Mouse (Mus musculus): ENCODE results near the gene Park7. TPM values are rescaled to one million over a fixed set of nuclear protein-coding genes. Genes with fewer than 3 reads are reported as not detected.
"Not testable (repeated sequence)": the region's sequence is repeated elsewhere in the genome, so short reads cannot be mapped to it uniquely, and the experiment has no call there.

Park7 gene
- polyA plus RNA-seq, 1 experiment from 2014 or later: 367 TPM

GRCm38 (mm10) chr4:150917336-150918027 is 3.2 kb upstream of the Park7 start:
- no peak overlapping the region for H3K9ac ChIP-seq (ENCODE audit: low read length)
- H3K9me3 ChIP-seq (replicated peaks; ENCODE audit: control insufficient read depth, low read length): no peaks in the 10 kb centered on the region
- H3K27me3 ChIP-seq (ENCODE audit: control insufficient read depth, insufficient read depth, low read length): no peaks in the 10 kb centered on the region
- H3K4me2 ChIP-seq (ENCODE audit: low read depth, low read length): no peak overlapping the region
- no peak for ATAC-seq (replicated peaks; ENCODE audit: extremely low read depth, insufficient read depth, low FRiP score)
- peaks cover 16% of the 10 kb centered on the region for H3K4me1 ChIP-seq (ENCODE audit: control insufficient read depth, insufficient read depth, low read length)
- H3K36me3 ChIP-seq (ENCODE audit: control insufficient read depth, insufficient read depth): no peaks in the 10 kb centered on the region
- H3K27ac ChIP-seq (ENCODE audit: low read length): no peak overlapping the region
- 54% methylated on average over 8 of the region's 8 CpGs for WGBS
- no peak overlapping the region for H3K4me3 ChIP-seq (ENCODE audit: low read length)

DNA sequence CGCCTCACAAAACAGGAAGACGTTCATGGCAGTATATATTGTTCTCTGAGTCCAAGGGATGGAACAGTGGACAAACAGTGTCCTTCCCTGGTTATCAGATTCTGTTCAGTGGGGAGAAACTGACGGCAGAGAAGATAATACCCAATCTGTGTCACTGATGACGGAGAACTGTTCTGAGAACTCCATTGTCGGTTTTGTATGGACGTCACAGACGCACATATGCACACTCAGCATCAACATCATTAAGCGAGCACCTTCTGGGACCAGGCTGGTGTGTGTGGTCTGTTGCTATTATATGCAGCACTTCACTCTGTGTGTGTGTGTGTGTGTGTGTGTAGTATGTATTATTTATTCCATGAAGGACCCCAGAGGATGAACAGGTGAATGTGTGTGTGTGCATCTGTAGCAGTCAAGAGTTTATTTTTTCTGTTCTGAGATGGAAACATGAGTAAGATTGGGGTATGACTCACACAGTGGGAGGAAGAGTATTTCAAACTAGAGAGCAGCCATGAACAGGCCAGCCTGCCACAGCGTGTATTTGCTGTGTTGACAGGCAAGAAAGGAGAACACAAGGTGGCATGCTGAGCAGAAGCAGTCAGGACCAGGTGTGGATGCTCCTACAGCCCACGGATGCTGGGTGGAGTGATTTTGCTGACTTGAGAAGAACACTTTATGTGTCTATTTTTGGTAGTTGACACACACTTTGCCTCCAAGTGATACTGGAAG is 1.1 kb upstream of the Park7 start:
- peak overlapping the region; percentile 90 for H3K9ac ChIP-seq (ENCODE audit: low read length)
- H3K4me2 ChIP-seq (ENCODE audit: low read depth, low read length): peak overlapping the region; percentile 87
- H3K27me3 ChIP-seq (ENCODE audit: control insufficient read depth, insufficient read depth, low read length): no peaks in the 10 kb centered on the region
- ATAC-seq (replicated peaks; ENCODE audit: extremely low read depth, insufficient read depth, low FRiP score): no peak
- H3K4me1 ChIP-seq (ENCODE audit: control insufficient read depth, insufficient read depth, low read length): peaks cover 16% of the 10 kb centered on the region
- peak overlapping the region; percentile 94 for H3K27ac ChIP-seq (ENCODE audit: low read length)
- H3K4me3 ChIP-seq (ENCODE audit: low read length): peak overlapping the region; percentile 83
- 46% methylated on average over 10 of the region's 10 CpGs for WGBS
- no peaks in the 10 kb centered on the region for H3K9me3 ChIP-seq (replicated peaks; ENCODE audit: control insufficient read depth, low read length)
- H3K36me3 ChIP-seq (ENCODE audit: control insufficient read depth, insufficient read depth): no peaks in the 10 kb centered on the region

- H3K4me2 ChIP-seq (ENCODE audit: low read depth, low read length): peak overlapping the region; percentile 87
- peak overlapping the region; percentile 92 for H3K27ac ChIP-seq (ENCODE audit: low read length)
- H3K9ac ChIP-seq (ENCODE audit: low read length): peak overlapping the region; percentile 90
- no peaks in the 10 kb centered on the region for H3K9me3 ChIP-seq (replicated peaks; ENCODE audit: control insufficient read depth, low read length)
- ATAC-seq (replicated peaks; ENCODE audit: extremely low read depth, insufficient read depth, low FRiP score): no peak
- no peaks in the 10 kb centered on the region for H3K36me3 ChIP-seq (ENCODE audit: control insufficient read depth, insufficient read depth)
- WGBS: 14% methylated on average over 12 of the region's 12 CpGs
- peak overlapping the region; percentile 83 for H3K4me3 ChIP-seq (ENCODE audit: low read length)
- H3K27me3 ChIP-seq (ENCODE audit: control insufficient read depth, insufficient read depth, low read length): no peaks in the 10 kb centered on the region
- H3K4me1 ChIP-seq (ENCODE audit: control insufficient read depth, insufficient read depth, low read length): peaks cover 24% of the 10 kb centered on the region
Measured at GRCm38 (mm10) chr4:150913743-150914142, 494 bp downstream of the Park7 start.

DNA sequence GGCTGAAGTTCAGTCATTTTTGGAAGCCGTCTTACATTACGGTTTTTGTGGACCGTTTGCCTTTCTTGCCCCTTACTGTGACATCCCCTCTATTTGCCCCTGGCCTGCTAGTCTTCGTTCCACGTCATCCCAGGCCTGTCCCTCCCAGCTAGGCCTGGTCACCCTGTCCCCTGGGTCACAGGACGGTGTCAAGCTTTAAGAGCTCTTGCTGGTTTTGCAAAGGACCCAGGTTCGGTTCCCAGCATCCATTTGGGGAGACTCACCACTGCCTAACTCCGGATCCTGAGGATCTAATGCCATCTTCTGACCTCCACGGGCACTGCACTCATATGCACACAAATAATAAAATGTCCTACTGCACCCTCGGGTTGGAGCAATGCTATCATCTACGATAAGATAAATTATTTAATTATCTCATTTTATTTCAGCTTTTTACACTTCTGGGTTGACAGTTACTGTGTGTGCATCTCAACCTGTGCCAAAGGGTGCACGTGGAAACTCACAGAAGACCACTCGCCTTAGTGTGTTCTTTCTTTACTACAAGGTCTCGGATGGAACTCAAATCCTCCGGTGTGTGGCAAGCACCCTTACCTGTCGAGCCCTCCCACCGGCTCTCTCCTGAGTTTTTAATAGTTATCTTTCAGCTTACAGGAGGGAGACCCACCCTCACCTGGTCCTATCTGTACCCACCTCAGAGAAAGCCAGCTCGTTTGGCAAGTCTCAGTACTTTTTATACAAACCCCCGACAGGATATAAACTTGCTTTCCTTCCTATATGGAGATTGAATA is 3.9 kb downstream of the Park7 start:
- Histone ChIP-seq H3K9ac (ENCODE audit: low read length) (peak overlapping the region; percentile 64), H3K36me3 (ENCODE audit: control insufficient read depth, insufficient read depth) (peaks cover 2% of the 10 kb centered on the region; the same call in 1 of the 2 replicates), H3K27ac (ENCODE audit: low read length) (peak overlapping the region; percentile 79), H3K4me2 (ENCODE audit: low read depth, low read length) (peak overlapping the region; percentile 62), H3K9me3 (replicated peaks; ENCODE audit: control insufficient read depth, low read length) (no peaks in the 10 kb centered on the region), H3K4me1 (ENCODE audit: control insufficient read depth, insufficient read depth, low read length) (peaks cover 21% of the 10 kb centered on the region), H3K4me3 (ENCODE audit: low read length) (peak overlapping the region; percentile 97), H3K27me3 (ENCODE audit: control insufficient read depth, insufficient read depth, low read length) (no peaks in the 10 kb centered on the region)
- WGBS: 82% methylated on average over 19 of the region's 19 CpGs
- no peak for ATAC-seq (replicated peaks; ENCODE audit: extremely low read depth, insufficient read depth, low FRiP score)

- Histone ChIP-seq H3K9ac (ENCODE audit: low read length) (peak overlapping the region; percentile 96), H3K4me2 (ENCODE audit: low read depth, low read length) (peak overlapping the region; percentile 75), H3K27me3 (ENCODE audit: control insufficient read depth, insufficient read depth, low read length) (no peaks in the 10 kb centered on the region), H3K4me3 (ENCODE audit: low read length) (peak overlapping the region; percentile 97), H3K9me3 (replicated peaks; ENCODE audit: control insufficient read depth, low read length) (no peaks in the 10 kb centered on the region), H3K4me1 (ENCODE audit: control insufficient read depth, insufficient read depth, low read length) (peaks cover 15% of the 10 kb centered on the region), H3K36me3 (ENCODE audit: control insufficient read depth, insufficient read depth) (peaks cover 5% of the 10 kb centered on the region; the same call in 1 of the 2 replicates), H3K27ac (ENCODE audit: low read length) (peak overlapping the region; percentile 86)
- WGBS: under 1% methylated on average over 56 of the region's 56 CpGs
- peak; percentile 92 for ATAC-seq (replicated peaks; ENCODE audit: extremely low read depth, insufficient read depth, low FRiP score)
Measured at GRCm38 (mm10) chr4:150909451-150910156, 4.6 kb downstream of the Park7 start.

GRCm38 (mm10) chr4:150908512-150908911 is 5.7 kb downstream of the Park7 start:
- WGBS: 74% methylated on average over 5 of the region's 5 CpGs
- not testable (repeated sequence) for H3K27ac ChIP-seq (ENCODE audit: low read length); ATAC-seq (replicated peaks; ENCODE audit: extremely low read depth, insufficient read depth, low FRiP score); H3K9ac ChIP-seq (ENCODE audit: low read length); H3K9me3 ChIP-seq (replicated peaks; ENCODE audit: control insufficient read depth, low read length); H3K4me3 ChIP-seq (ENCODE audit: low read length); H3K27me3 ChIP-seq (ENCODE audit: control insufficient read depth, insufficient read depth, low read length)
- Histone ChIP-seq H3K4me1 (ENCODE audit: control insufficient read depth, insufficient read depth, low read length) (peaks cover 12% of the 10 kb centered on the region), H3K36me3 (ENCODE audit: control insufficient read depth, insufficient read depth) (peaks cover 11% of the 10 kb centered on the region), H3K4me2 (ENCODE audit: low read depth, low read length) (peak overlapping the region; percentile 75)

GRCm38 (mm10) chr4:150907099-150907498 is 7.1 kb downstream of the Park7 start:
- H3K4me1 ChIP-seq (ENCODE audit: control insufficient read depth, insufficient read depth, low read length): peaks cover 8% of the 10 kb centered on the region
- no peak overlapping the region for H3K4me3 ChIP-seq (ENCODE audit: low read length)
- 84% methylated on average over 8 of the region's 8 CpGs for WGBS
- H3K9me3 ChIP-seq (replicated peaks; ENCODE audit: control insufficient read depth, low read length): no peaks in the 10 kb centered on the region
- H3K36me3 ChIP-seq (ENCODE audit: control insufficient read depth, insufficient read depth): peaks cover 14% of the 10 kb centered on the region
- no peak overlapping the region for H3K9ac ChIP-seq (ENCODE audit: low read length)
- H3K4me2 ChIP-seq (ENCODE audit: low read depth, low read length): no peak overlapping the region
- H3K27me3 ChIP-seq (ENCODE audit: control insufficient read depth, insufficient read depth, low read length): no peaks in the 10 kb centered on the region
- no peak for ATAC-seq (replicated peaks; ENCODE audit: extremely low read depth, insufficient read depth, low FRiP score)
- no peak overlapping the region for H3K27ac ChIP-seq (ENCODE audit: low read length)

DNA sequence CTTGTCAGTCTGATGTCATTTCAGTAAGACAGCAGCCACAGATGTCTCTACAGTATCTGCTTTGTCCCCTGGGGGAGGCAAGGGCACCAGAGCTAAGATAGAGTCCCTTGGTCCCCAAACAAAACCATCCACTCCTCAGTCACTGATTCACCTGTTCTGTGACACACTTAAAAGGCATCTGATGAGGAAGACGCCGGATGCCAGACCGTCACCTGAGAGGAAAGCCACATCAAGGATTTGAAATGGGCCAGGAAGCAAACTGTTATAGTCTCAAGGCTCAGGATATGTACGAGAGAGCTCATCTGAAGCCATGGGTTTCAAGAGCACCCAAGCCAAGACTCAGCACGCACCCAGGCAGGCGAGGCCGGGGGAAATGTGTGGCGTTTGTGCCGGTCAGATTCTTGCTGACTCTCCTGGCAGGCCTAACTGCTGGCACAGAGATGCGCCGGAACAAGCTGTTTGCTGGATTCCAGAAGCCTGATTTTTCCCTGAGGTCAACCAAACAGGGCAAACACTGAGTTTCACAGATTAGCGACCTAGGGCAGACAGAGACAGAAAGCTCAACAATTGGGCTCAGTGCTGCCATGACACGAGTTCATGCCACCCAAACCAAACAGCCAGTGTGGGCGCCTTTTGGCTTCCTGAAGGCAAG is 11.0 kb downstream of the Park7 start:
- Histone ChIP-seq H3K4me1 (ENCODE audit: control insufficient read depth, insufficient read depth, low read length) (no peaks in the 10 kb centered on the region; the same call in 1 of the 2 replicates), H3K9me3 (replicated peaks; ENCODE audit: control insufficient read depth, low read length) (no peaks in the 10 kb centered on the region), H3K4me2 (ENCODE audit: low read depth, low read length) (no peak overlapping the region), H3K27ac (ENCODE audit: low read length) (no peak overlapping the region), H3K27me3 (ENCODE audit: control insufficient read depth, insufficient read depth, low read length) (no peaks in the 10 kb centered on the region), H3K9ac (ENCODE audit: low read length) (no peak overlapping the region), H3K36me3 (ENCODE audit: control insufficient read depth, insufficient read depth) (peaks cover 32% of the 10 kb centered on the region), H3K4me3 (ENCODE audit: low read length) (no peak overlapping the region)
- 89% methylated on average over 14 of the region's 14 CpGs for WGBS
- no peak for ATAC-seq (replicated peaks; ENCODE audit: extremely low read depth, insufficient read depth, low FRiP score)
